Mouse (Mus musculus) G1E-ER4 (cell line): Measurements from ENCODE around the gene Elane. TPM values are rescaled to one million over a fixed set of nuclear protein-coding genes. Genes with fewer than 3 reads are reported as not detected.

Experiments
- GATA1 ChIP-seq: IDR thresholded peaks from one replicate; pipeline ENCODE4 v1.8.0; 2012; ENCODE audit warnings: low read length, inconsistent platforms
- polyA plus RNA-seq: library from polyadenylated mRNA; stranded (reverse); fragments of >175 nt; gene quantifications from 2 replicates; pipeline ENCODE4 v1.2.3, GENCODE M21; 2012

Elane gene
- polyA plus RNA-seq, 1 experiment = not detected

DNA sequence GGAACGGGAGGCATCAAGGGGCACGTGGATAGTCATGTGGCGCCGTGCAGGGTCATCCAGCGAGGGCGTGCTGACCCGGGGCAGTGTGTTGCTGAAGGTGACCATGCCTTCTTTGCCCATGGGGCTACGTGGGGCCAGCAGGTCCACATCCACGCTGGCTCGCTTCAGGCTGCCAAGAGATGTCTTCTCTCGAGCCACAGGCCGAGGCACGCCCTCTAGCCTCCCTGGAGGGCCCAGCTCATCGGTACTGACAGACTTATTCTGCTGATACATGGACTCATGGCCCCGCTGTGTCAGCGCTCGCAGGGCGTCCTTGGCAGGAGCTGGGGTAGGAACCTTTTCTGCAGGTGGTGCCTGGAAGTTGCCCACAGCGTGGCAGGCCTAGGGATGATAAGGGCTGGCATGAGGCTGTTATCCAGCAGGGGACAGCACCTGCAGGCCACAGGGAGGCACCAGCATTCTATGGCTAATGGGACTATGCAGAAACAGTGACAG is 20.2 kb upstream of the Elane start:
- no peak for TF ChIP-seq GATA1

DNA sequence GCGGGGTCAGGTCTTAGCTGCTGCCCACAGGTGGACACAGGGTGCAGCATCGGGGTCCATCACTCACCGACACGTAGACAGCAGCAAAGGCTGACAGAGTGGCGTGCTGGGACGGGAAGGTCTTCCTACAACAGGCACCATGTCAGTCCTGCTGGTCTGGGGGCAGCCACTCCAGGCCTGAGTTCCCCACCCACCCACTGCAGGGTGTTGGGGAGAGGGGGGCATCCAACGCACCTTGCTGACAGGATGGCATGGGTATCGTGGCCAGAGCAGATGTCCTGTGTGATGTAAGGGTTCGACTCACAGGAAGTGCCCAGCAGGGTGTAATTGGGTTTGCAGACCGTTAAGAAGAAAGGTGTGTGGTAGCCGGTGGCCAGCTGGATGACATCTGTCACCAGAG is 19.4 kb upstream of the Elane start:
- no peak for TF ChIP-seq GATA1

DNA sequence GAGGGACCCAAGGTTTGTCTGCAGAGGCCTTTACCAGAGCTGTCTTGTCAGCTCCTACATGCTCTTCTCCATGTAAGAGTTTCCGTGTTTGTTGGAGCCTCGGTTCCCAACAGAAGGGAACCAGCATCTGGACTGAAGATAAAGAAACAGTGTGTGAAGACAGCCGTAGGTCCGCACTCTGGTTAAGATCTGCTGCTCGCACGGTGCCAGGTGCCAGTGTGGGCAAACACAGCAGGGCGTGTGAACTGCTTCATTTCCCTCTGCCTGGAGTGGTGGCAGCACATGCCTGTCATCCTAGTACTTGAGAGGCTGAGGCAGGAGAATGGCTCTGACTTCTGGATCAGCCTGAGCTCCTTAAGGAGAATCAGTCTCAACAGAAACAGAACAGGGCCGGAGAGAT is 14.2 kb upstream of the Elane start:
- TF ChIP-seq GATA1 = no peak

DNA sequence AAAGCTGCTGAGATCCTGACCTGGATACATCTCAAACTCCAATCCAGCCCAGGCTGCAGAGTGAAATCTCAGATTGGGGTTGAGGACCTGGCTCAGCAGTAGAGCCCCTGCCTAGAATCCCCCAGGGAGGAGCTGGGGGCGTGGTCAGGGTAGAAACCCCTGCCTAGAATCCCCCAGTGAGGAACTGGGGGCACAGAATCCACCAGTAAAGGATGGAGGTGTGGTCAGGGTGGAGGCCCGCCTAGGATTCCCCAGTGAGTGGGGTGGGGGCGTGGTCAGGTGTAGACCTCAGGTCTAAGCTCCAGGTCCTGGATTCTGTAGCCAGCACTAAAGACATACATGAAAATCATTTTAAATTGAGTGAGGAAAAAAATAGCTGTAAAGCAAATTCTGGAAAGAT is 13.2 kb upstream of the Elane start:
- no peak for TF ChIP-seq GATA1

DNA sequence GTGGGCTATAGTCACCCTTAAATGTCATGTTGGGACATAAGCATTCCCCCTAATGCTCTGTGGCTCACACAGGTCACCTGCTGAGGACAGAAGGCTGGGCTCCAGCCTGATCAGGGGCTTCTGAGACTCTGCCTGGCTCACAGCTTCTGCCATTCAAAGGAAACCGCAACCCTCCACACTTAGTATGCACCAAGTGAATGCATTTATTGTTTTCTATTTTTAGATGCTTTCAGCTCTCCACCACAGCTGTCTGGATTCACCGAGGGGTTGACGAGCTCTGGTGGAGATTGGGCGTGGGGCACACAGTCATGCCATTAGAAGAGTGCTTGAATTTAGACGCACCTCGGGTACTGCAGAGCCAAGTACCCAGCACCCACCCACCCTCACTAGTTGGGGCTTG is 12.7 kb upstream of the Elane start:
- TF ChIP-seq GATA1 = no peak

DNA sequence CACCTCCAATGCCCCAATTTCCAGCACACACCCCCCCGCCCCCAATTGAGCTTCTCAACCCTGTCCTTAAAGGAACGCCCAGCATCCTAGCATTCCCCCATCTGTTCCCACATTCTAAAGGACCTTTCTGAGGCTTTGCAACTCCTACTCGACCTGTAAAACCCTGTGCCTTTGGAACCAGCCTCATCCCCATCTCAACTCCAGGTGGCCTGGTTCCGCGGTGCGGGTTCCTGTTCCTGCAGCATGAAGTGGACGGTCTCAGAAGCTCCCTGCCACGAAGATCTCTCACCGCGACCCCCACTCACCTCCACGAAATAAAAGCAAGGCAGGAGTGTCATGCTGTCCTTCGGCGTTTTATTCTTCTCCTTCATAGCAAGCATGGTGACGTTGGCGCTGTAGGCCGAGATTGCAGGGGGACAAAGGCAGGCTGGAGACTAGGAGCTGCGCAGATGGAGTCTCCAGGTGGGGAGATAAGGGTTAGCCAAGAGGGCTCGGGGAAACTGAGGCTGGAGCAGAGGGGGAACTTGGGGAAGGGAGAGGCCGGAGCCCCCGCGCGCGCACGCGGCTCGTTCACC is 12.2 kb upstream of the Elane start:
- TF ChIP-seq GATA1 = no peak

DNA sequence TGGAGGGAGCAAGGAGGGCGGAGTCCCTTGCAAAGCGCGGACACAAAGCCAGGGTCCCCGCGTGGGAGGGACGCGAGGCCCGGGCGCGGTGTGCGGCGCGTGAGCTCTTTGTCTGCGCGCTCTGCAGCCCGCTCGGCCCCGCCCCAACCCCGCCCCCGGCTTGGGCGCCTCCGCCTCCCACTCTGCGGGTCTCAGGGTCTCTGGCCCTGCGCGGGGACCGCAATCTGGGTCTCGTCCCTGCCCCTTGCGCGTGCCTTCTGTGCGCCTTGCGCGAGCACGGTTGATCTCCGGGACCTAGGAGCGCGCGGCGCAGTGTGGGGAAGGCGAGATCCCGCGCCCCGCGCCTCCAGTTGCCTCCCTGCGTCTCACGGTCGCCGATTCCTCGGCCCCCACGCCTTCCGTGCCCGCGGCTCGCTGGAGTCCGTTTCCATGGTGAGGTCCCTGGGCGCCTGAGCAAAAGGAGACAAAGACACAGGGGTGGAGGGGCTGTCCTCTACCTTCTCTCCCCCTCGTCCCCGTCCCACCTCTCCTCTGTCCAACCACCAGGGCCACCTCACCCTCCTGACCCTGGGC is 11.7 kb upstream of the Elane start, which contains the start of the genes Prtn3 and Plppr3:
Gene Prtn3, plus strand, starts transcription at position 187 of the 573 bp plus-strand sequence.
Gene Plppr3, minus strand, starts transcription at position 345 of the 573 bp plus-strand sequence.
- no peak for TF ChIP-seq GATA1

DNA sequence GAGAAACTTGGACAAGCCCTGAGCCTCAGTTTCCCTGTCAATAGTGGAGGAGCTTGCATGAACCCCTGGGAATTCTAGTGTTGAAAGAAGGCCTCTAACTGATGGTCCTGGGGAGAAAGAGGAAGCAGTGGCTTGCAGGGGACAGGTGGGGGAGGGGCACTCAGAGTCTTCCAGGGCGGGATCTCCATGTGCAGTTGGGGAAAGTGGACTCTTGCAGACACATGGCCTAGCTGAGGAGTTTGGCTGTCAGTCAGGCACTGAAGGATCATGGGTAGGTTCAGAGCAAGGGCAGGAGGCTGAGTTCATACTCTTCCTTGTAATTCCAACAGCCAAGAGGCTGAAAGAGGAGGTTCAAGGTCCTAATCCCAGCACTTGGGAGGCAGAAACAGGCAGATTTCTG is 8.9 kb upstream of the Elane start:
- TF ChIP-seq GATA1 = no peak

DNA sequence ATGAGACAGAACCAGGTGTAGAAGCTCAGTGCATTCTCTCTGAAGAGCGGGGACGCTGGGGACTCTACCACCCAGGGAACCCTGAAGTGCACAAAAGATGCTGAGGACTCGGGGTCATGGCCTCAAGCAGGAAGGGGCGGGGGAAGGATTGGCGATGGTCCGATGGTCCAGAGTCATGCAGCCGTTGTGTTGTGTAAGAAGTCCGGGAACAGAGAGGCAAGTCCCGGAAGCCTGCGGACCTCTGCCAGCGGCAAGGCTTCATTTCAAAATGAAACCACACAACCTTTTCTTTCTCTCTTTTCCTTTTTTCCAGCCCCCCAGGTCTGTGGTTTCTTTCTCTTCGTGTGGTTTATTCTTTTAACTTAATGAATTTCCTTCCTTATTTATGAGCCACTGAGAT is 8.3 kb upstream of the Elane start:
- TF ChIP-seq GATA1 = no peak

DNA sequence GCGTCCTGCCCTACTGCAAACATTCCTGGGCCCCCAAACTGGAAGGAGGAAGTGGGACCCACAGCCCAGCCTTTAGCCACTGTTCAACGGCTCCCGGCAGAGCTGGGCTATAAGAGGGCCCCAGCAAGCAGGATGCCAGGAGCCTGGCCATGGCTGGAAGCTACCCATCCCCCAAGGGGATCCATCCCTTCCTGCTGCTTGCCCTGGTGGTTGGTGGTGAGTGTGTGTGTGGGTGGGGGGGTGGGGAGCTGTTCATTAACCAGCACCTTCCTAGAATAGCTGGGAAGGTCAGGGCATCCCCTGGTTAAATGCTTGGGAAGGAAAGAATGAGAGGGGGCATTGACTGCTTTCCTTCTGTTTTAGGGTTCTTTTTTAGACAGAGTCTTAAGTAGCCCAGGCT is 6.5 kb upstream of the Elane start:
- no peak for TF ChIP-seq GATA1

DNA sequence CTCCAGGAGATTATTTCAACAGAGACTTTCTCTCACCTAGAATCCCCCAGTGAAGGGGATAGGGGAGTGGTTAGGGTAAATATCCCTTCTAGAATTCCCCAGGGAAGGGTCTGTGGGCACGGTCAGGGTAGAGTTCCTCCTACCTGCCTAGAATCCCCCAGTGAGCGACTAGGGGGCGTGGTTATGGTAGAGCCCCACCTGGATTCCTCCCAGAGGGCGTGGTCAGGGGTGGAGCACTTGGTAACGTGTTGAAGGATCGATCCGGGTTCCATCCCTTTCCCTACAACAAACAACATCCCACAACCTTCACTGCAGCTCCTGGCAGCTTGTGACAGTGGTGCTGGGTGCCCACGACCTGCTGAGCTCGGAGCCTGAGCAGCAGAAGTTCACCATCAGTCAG is 5.3 kb upstream of the Elane start:
- TF ChIP-seq GATA1 = no peak

DNA sequence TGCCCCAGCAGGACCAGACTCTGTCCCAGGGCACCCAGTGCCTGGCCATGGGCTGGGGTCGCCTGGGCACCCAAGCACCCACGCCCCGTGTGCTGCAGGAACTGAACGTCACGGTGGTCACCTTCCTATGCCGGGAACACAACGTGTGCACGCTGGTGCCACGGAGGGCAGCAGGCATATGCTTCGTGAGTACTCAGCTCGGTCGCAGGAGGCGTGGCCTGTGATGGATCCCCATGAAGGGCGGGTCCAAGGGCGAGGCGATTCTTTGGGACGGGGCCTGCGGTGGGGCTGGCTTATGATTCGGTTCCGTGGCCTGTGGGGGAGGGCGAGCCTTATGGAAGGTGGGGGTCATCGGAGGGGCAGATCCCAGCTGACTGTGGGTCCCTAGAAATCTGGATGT is 4.1 kb upstream of the Elane start:
- TF ChIP-seq GATA1 = no peak

DNA sequence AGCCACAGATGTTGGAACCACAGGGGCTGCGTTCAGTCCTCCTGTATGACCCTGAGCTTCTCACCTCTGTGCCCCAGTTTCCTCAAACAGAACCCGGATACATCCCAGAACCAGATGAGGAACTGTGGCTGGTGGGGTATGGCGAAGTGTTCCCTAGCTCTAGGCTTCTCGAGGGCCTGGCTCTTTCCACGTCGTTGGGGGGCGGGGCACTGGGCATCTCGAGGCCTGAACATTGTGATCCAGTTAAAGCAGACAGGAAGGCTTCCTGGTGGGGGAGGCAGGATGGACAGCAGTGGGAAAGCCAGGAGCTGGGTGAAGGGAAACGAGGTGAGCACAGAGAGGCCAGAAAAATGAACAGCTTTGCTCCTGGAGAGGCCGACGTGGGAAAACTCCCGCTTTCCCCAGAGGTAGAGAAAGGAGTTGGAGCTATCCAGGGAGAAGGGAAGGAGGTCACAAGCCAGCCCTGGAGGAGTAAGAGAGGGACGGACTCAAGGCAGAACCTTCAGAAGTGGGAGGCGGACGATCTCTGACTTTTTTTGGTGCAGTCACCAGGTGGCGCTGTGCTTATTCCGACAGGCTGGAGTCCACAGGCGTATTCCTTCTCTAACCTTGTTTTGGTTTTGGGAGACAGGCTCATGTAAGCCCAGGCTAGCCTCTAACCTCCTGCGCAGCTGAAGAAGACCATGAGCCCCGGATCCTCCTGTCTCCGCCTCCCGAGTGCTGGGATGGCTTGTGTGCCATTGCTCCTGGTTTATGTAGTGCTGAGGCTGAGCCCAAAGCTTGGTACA is 2.6 kb upstream of the Elane start:
- no peak for TF ChIP-seq GATA1

DNA sequence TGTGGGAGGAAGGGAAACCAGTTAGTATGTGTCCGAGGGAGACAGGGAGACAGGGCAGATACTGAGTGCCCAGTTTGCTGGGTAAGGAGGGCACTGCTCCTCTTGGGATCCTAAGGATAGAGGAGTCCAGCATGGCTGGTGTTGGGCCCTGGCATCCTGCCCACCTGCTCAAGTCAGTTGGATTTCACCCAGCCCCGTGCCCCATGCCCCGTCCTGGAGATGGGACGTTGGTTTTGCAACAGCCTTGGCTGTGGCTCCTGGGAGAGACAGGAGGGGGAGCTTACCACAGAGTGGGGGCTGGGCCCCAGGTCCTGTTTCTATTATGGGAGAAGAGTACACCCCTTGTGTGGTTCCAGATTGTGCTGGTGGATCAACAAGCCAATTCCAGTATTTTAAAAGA is 1.6 kb upstream of the Elane start:
- no peak for TF ChIP-seq GATA1

DNA sequence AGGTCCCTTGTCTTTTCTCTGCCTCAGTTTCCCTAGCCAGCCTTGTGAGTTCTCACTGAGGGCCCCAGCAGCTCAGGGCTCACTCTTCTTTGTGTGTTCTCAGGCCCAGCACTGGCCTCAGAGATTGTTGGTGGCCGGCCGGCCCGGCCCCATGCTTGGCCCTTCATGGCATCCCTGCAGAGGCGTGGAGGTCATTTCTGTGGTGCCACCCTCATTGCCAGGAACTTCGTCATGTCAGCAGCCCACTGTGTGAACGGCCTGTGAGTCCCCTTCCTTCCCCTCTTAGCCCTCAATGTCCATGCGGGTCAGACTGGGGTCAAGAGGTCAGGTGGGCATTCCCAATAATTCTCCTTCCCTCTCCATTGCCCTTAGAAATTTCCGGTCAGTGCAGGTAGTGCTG is 564 bp downstream of the Elane start:
- no peak for TF ChIP-seq GATA1

DNA sequence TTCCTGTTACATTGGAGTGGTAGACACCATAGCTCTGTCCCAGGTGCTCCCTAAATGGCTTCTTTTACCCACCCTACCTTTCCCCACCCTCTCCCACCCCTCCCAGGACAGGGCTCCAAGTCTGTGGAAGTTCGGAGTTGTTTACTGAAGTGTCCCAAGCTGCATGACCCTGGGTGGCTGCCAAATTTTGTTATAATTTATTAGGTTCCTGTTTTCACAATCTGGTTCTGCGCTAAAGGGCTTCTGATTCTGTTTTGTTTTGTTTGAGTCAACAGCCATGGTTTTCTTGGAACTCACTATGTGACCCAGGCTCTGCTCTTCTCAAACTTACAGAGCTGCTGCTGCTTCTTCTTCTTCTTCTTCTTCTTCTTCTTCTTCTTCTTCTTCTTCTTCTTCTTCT is 3.3 kb downstream of the Elane start:
- no peak for TF ChIP-seq GATA1

DNA sequence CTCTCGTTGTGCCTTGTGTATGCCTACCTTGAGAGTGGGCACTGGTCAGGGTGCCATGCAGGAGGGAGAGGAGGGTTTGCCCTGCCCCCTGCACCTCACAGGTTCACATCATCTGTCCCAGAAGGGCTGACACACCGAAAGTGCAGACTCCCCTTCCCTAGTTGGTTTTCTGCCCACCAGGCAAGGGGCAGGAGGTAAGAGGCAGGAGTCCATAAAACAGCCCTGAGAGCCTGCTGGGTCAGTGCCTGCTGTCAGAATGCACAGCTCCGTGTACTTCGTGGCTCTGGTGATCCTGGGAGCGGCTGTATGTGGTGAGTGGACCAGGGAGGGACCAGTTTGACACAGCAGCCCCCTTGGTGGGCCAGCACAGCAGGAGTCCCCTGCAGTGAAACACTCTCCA is 4.6 kb downstream of the Elane start, which contains the start of gene Cfd:
Gene Cfd, plus strand, starts transcription at position 184 of the 400 bp plus-strand sequence.
- no peak for TF ChIP-seq GATA1
